Mouse (Mus musculus): Measurements from ENCODE around the gene Creb5. TPM values are rescaled to one million over a fixed set of nuclear protein-coding genes. Genes with fewer than 3 reads are reported as not detected.

Creb5 gene
- polyA plus RNA-seq, 1 experiment, result 1.5 TPM

GRCm38 (mm10) chr6:53584718-53585405 lies 297.8 kb downstream of the Creb5 start:
- Histone ChIP-seq H3K36me3 (ENCODE audit: control insufficient read depth, insufficient read depth) (no peaks in the 10 kb centered on the region), H3ac (ENCODE audit: control insufficient read depth, insufficient read length, low read depth) (no peak overlapping the region), H3K27me3 (ENCODE audit: control insufficient read depth, insufficient read depth, insufficient read length) (no peaks in the 10 kb centered on the region), H3K4me3 (ENCODE audit: insufficient read depth, poor library complexity, severe bottlenecking) (no peak overlapping the region), H3K79me3 (ENCODE audit: low read depth) (no peaks in the 10 kb centered on the region), H3K79me2 (ENCODE audit: control insufficient read depth, insufficient read depth) (peaks cover 17% of the 10 kb centered on the region)
- no peak for TF ChIP-seq MYOD1 (IDR thresholded peaks at IDR 0.05; ENCODE audit: control insufficient read depth, insufficient read length, low read depth)
- TF ChIP-seq FOSL1 (IDR thresholded peaks at IDR 0.05; ENCODE audit: insufficient read depth, low read length, poor library complexity, severe bottlenecking), result no peak
- TF ChIP-seq CTCF (IDR thresholded peaks at IDR 0.05; ENCODE audit: control insufficient read depth, insufficient read depth, insufficient read length), result no peak

- no peak overlapping the region for H3ac ChIP-seq (ENCODE audit: control insufficient read depth, insufficient read length, low read depth)
- H3K79me3 ChIP-seq (ENCODE audit: low read depth), result no peaks in the 10 kb centered on the region
These were observed 302.7 kb downstream of the Creb5 start for GRCm38 (mm10) chr6:53589746-53590145.

GRCm38 (mm10) chr6:53592230-53592629 lies 305.2 kb downstream of the Creb5 start:
- Histone ChIP-seq H3K27me3 (ENCODE audit: control insufficient read depth, insufficient read depth, insufficient read length) (no peaks in the 10 kb centered on the region), H3ac (ENCODE audit: control insufficient read depth, insufficient read length, low read depth) (no peak overlapping the region), H3K36me3 (ENCODE audit: control insufficient read depth, insufficient read depth) (no peaks in the 10 kb centered on the region), H3K79me3 (ENCODE audit: low read depth) (no peaks in the 10 kb centered on the region), H3K4me3 (ENCODE audit: insufficient read depth, poor library complexity, severe bottlenecking) (no peak overlapping the region), H3K79me2 (ENCODE audit: control insufficient read depth, insufficient read depth) (no peaks in the 10 kb centered on the region)
- TF ChIP-seq FOSL1 (IDR thresholded peaks at IDR 0.05; ENCODE audit: insufficient read depth, low read length, poor library complexity, severe bottlenecking) (no peak), CTCF (IDR thresholded peaks at IDR 0.05; ENCODE audit: control insufficient read depth, insufficient read depth, insufficient read length) (no peak), USF1 (IDR thresholded peaks at IDR 0.05; ENCODE audit: low read depth) (no peak), MYOD1 (IDR thresholded peaks at IDR 0.05; ENCODE audit: control insufficient read depth, insufficient read length, low read depth) (no peak), MAX (IDR thresholded peaks at IDR 0.05) (no peak), MYOG (IDR thresholded peaks at IDR 0.05; ENCODE audit: control insufficient read depth, extremely low read depth, insufficient read length) (no peak), CEBPB (IDR thresholded peaks at IDR 0.05; ENCODE audit: low read depth) (no peak)

More at GRCm38 (mm10) chr6:53589746-53590145, 302.7 kb downstream of the Creb5 start:
- no peak overlapping the region for H3K4me3 ChIP-seq (ENCODE audit: insufficient read depth, poor library complexity, severe bottlenecking)
- no peak for TF ChIP-seq MYOG (IDR thresholded peaks at IDR 0.05; ENCODE audit: control insufficient read depth, extremely low read depth, insufficient read length)
- no peaks in the 10 kb centered on the region for H3K36me3 ChIP-seq (ENCODE audit: control insufficient read depth, insufficient read depth)
- peaks cover 1% of the 10 kb centered on the region for H3K79me2 ChIP-seq (ENCODE audit: control insufficient read depth, insufficient read depth)
- no peaks in the 10 kb centered on the region for H3K27me3 ChIP-seq (ENCODE audit: control insufficient read depth, insufficient read depth, insufficient read length)

GRCm38 (mm10) chr6:53593603-53594002 lies 306.5 kb downstream of the Creb5 start:
- Histone ChIP-seq H3K79me2 (ENCODE audit: control insufficient read depth, insufficient read depth) (no peaks in the 10 kb centered on the region), H3K79me3 (ENCODE audit: low read depth) (peaks cover 2% of the 10 kb centered on the region), H3ac (ENCODE audit: control insufficient read depth, insufficient read length, low read depth) (no peak overlapping the region), H3K4me3 (ENCODE audit: insufficient read depth, poor library complexity, severe bottlenecking) (no peak overlapping the region), H3K27me3 (ENCODE audit: control insufficient read depth, insufficient read depth, insufficient read length) (no peaks in the 10 kb centered on the region), H3K36me3 (ENCODE audit: control insufficient read depth, insufficient read depth) (no peaks in the 10 kb centered on the region)
- TF ChIP-seq CEBPB (IDR thresholded peaks at IDR 0.05; ENCODE audit: low read depth), result no peak
- TF ChIP-seq FOSL1 (IDR thresholded peaks at IDR 0.05; ENCODE audit: insufficient read depth, low read length, poor library complexity, severe bottlenecking), result no peak
- TF ChIP-seq MYOG (IDR thresholded peaks at IDR 0.05; ENCODE audit: control insufficient read depth, extremely low read depth, insufficient read length), result no peak
- no peak for TF ChIP-seq USF1 (IDR thresholded peaks at IDR 0.05; ENCODE audit: low read depth)
- TF ChIP-seq MAX (IDR thresholded peaks at IDR 0.05), result no peak
- no peak for TF ChIP-seq CTCF (IDR thresholded peaks at IDR 0.05; ENCODE audit: control insufficient read depth, insufficient read depth, insufficient read length)

GRCm38 (mm10) chr6:53594316-53594715 lies 307.2 kb downstream of the Creb5 start:
- H3K79me3 ChIP-seq (ENCODE audit: low read depth), result peaks cover 2% of the 10 kb centered on the region
- no peak overlapping the region for H3ac ChIP-seq (ENCODE audit: control insufficient read depth, insufficient read length, low read depth)
- no peak overlapping the region for H3K4me3 ChIP-seq (ENCODE audit: insufficient read depth, poor library complexity, severe bottlenecking)
- no peaks in the 10 kb centered on the region for H3K27me3 ChIP-seq (ENCODE audit: control insufficient read depth, insufficient read depth, insufficient read length)
- no peaks in the 10 kb centered on the region for H3K79me2 ChIP-seq (ENCODE audit: control insufficient read depth, insufficient read depth)
- H3K36me3 ChIP-seq (ENCODE audit: control insufficient read depth, insufficient read depth), result no peaks in the 10 kb centered on the region
- TF ChIP-seq MYOG (IDR thresholded peaks at IDR 0.05; ENCODE audit: control insufficient read depth, extremely low read depth, insufficient read length) (no peak), MYOD1 (IDR thresholded peaks at IDR 0.05; ENCODE audit: control insufficient read depth, insufficient read length, low read depth) (no peak), CEBPB (IDR thresholded peaks at IDR 0.05; ENCODE audit: low read depth) (no peak), MAX (IDR thresholded peaks at IDR 0.05) (no peak), FOSL1 (IDR thresholded peaks at IDR 0.05; ENCODE audit: insufficient read depth, low read length, poor library complexity, severe bottlenecking) (no peak), USF1 (IDR thresholded peaks at IDR 0.05; ENCODE audit: low read depth) (no peak), CTCF (IDR thresholded peaks at IDR 0.05; ENCODE audit: control insufficient read depth, insufficient read depth, insufficient read length) (no peak)

- TF ChIP-seq FOSL1 (IDR thresholded peaks at IDR 0.05; ENCODE audit: insufficient read depth, low read length, poor library complexity, severe bottlenecking) (no peak), MYOD1 (IDR thresholded peaks at IDR 0.05; ENCODE audit: control insufficient read depth, insufficient read length, low read depth) (no peak), USF1 (IDR thresholded peaks at IDR 0.05; ENCODE audit: low read depth) (no peak), MYOG (IDR thresholded peaks at IDR 0.05; ENCODE audit: control insufficient read depth, extremely low read depth, insufficient read length) (no peak), MAX (IDR thresholded peaks at IDR 0.05) (no peak), CEBPB (IDR thresholded peaks at IDR 0.05; ENCODE audit: low read depth) (no peak), CTCF (IDR thresholded peaks at IDR 0.05; ENCODE audit: control insufficient read depth, insufficient read depth, insufficient read length) (no peak)
- no peak overlapping the region for H3ac ChIP-seq (ENCODE audit: control insufficient read depth, insufficient read length, low read depth)
- no peak overlapping the region for H3K4me3 ChIP-seq (ENCODE audit: insufficient read depth, poor library complexity, severe bottlenecking)
- no peaks in the 10 kb centered on the region for H3K79me2 ChIP-seq (ENCODE audit: control insufficient read depth, insufficient read depth)
- peaks cover 2% of the 10 kb centered on the region for H3K79me3 ChIP-seq (ENCODE audit: low read depth)
- H3K27me3 ChIP-seq (ENCODE audit: control insufficient read depth, insufficient read depth, insufficient read length), result no peaks in the 10 kb centered on the region
- no peaks in the 10 kb centered on the region for H3K36me3 ChIP-seq (ENCODE audit: control insufficient read depth, insufficient read depth)
These were observed 309.3 kb downstream of the Creb5 start for GRCm38 (mm10) chr6:53596402-53596801.
